Mouse (Mus musculus) C2C12 (cell line): ENCODE results near the gene Slc25a12. TPM values are rescaled to one million over a fixed set of nuclear protein-coding genes. Genes with fewer than 3 reads are reported as not detected.

Experiments
- H3K27me3 ChIP-seq: one replicate; pipeline ENCODE4 v1.6.1; 2011; ENCODE audit not compliant: control insufficient read depth, insufficient read depth, insufficient read length
- H3K36me3 ChIP-seq: one replicate; pipeline ENCODE4 v1.6.1; 2011; ENCODE audit not compliant: control insufficient read depth, insufficient read depth
- H3K4me3 ChIP-seq: one replicate; pipeline ENCODE4 v1.5.1; 2011; ENCODE audit warnings: mild to moderate bottlenecking, control low read depth; ENCODE audit not compliant: poor library complexity, insufficient read depth, severe bottlenecking
- H3K79me2 ChIP-seq: one replicate; pipeline ENCODE4 v1.6.1; 2011; ENCODE audit not compliant: control insufficient read depth, insufficient read depth
- H3K79me3 ChIP-seq: one replicate; pipeline ENCODE4 v1.6.1; 2011; ENCODE audit warnings: low read depth, control low read depth
- H3ac ChIP-seq: one replicate; pipeline ENCODE3; 2011; ENCODE audit warnings: low read depth; ENCODE audit not compliant: control insufficient read depth, insufficient read length
- CEBPB ChIP-seq: IDR thresholded peaks from one replicate; pipeline ENCODE4 v1.6.1; 2011; ENCODE audit warnings: low read depth, mild to moderate bottlenecking, control low read depth, moderate library complexity
- CTCF ChIP-seq: IDR thresholded peaks from one replicate; pipeline ENCODE4 v1.5.1; 2011; ENCODE audit not compliant: control insufficient read depth, insufficient read depth, insufficient read length
- FOSL1 ChIP-seq: IDR thresholded peaks from one replicate; pipeline ENCODE4 v1.8.0; 2011; ENCODE audit warnings: mild to moderate bottlenecking, low read length; ENCODE audit not compliant: poor library complexity, insufficient read depth, severe bottlenecking
- MAX ChIP-seq: IDR thresholded peaks from one replicate; pipeline ENCODE4 v1.6.1; 2011; ENCODE audit warnings: mild to moderate bottlenecking, control low read depth
- MYOD1 ChIP-seq: IDR thresholded peaks from one replicate; pipeline ENCODE4 v1.6.1; 2011; ENCODE audit warnings: low read depth; ENCODE audit not compliant: control insufficient read depth, insufficient read length
- MYOG ChIP-seq: IDR thresholded peaks from one replicate; pipeline ENCODE4 v1.6.1; 2011; ENCODE audit not compliant: control insufficient read depth, insufficient read length; ENCODE audit errors: extremely low read depth
- USF1 ChIP-seq: IDR thresholded peaks from one replicate; pipeline ENCODE4 v1.6.1; 2011; ENCODE audit warnings: low read depth, mild to moderate bottlenecking, control low read depth, moderate library complexity
- polyA plus RNA-seq: library from polyadenylated mRNA; unstranded; fragments of >200 nt; fragmentation: generic; extraction: Trizol; gene quantifications from one replicate; pipeline ENCODE4 v1.2.1, GENCODE M21; 2012; ENCODE audit warnings: missing spikeins

Gene Slc25a12
- polyA plus RNA-seq, 1 experiment, result 32.8 TPM

DNA sequence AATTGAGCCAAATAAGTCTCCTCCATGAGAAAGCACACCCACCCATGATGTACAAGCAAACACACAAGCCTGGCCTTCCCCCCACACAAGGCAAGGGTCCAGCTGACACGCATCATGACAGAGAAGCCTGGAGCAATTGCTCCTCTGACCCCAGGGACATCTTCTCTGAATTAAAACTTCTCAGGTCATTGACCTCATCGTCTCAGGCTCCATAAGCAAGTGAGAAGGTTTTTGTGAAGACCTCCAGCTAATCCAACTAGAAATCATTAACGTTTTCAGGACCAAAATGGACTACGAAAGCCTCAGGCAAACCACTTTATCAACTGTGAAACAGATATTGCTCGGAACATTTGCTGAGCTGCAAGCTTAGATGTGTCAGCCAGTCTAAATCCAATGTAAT, 76.0 kb downstream of the Slc25a12 start:
- Histone ChIP-seq H3ac (no peak overlapping the region), H3K4me3 (no peak overlapping the region), H3K79me2 (no peaks in the 10 kb centered on the region), H3K36me3 (no peaks in the 10 kb centered on the region), H3K79me3 (no peaks in the 10 kb centered on the region), H3K27me3 (no peaks in the 10 kb centered on the region)
- TF ChIP-seq MYOG (no peak), MYOD1 (no peak), FOSL1 (no peak), CEBPB (no peak), MAX (no peak), USF1 (no peak), CTCF (no peak)

DNA sequence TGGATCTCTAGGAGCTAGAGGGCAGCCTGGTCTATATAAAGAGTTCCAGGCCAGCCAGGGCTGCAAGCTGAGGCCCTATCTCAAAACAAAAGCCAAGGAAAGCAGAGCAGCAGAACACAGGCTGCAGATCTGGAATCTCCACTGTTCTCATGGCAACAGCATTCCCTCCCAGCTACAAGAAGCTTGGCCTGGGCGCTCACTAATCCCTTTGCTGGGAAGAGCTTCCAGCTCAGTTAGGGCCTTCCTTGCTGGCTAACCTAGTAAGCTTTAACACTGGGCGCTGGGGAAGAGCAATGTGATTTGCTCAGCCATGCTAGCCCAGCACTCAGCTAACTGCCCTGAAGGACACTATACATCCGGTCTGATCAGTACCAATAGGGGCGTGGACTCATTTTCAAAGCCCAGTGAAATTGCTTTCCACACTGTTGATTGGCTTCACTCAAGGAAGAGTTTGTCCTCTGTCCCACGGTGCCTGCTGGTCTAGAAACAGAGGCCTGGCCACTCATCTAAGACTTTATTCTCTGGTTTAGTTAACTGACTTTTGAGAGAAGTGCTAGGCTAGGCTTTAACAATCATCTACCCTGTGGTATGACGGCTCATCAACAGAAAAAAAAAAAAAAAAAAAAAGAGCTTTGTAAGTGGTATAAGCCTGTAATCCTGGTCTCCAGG, 77.3 kb downstream of the Slc25a12 start:
- Histone ChIP-seq H3K4me3 (no peak overlapping the region), H3K36me3 (no peaks in the 10 kb centered on the region), H3ac (no peak overlapping the region), H3K79me3 (no peaks in the 10 kb centered on the region), H3K79me2 (no peaks in the 10 kb centered on the region), H3K27me3 (no peaks in the 10 kb centered on the region)
- TF ChIP-seq MAX (no peak), USF1 (no peak), MYOD1 (no peak), FOSL1 (no peak), MYOG (no peak), CTCF (no peak), CEBPB (no peak)

DNA sequence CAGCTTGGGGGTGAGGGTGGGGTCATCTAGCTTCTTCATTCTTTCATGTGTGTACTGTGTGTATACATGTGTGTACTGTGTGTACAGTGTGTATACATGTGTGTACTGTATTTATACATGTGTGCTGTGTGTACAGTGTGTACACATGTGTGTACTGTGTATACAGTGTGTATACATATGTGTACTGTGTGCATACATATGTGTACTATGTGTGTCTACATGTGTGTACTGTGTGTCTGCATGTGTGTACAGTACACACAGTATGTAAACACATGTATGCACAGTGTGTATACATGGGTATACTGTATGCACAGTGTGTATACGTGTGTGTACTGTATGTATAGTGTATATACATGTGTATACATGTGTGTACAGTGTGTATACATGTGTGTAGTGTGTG, 85.6 kb downstream of the Slc25a12 start:
- H3K79me2 ChIP-seq, result no peaks in the 10 kb centered on the region
- no peaks in the 10 kb centered on the region for H3K27me3 ChIP-seq
- H3K36me3 ChIP-seq, result no peaks in the 10 kb centered on the region
- H3ac ChIP-seq, result no peak overlapping the region
- H3K4me3 ChIP-seq, result no peak overlapping the region
- TF ChIP-seq MAX (no peak), CTCF (no peak), FOSL1 (no peak), CEBPB (no peak), USF1 (no peak), MYOD1 (no peak), MYOG (no peak)
- H3K79me3 ChIP-seq, result no peaks in the 10 kb centered on the region

GRCm38 (mm10) chr2:71278791-71279775, 88.5 kb downstream of the Slc25a12 start:
- Histone ChIP-seq H3K79me2 (no peaks in the 10 kb centered on the region), H3K27me3 (no peaks in the 10 kb centered on the region), H3K79me3 (no peaks in the 10 kb centered on the region), H3ac (no peak overlapping the region), H3K36me3 (peaks cover 9% of the 10 kb centered on the region), H3K4me3 (no peak overlapping the region)
- no peak for TF ChIP-seq FOSL1
- no peak for TF ChIP-seq CEBPB
- no peak for TF ChIP-seq MYOG
- TF ChIP-seq USF1, result no peak
- TF ChIP-seq CTCF, result no peak
- TF ChIP-seq MYOD1, result no peak
- TF ChIP-seq MAX, result no peak

- Histone ChIP-seq H3K79me3 (no peaks in the 10 kb centered on the region), H3ac (no peak overlapping the region), H3K4me3 (no peak overlapping the region), H3K27me3 (no peaks in the 10 kb centered on the region), H3K79me2 (no peaks in the 10 kb centered on the region), H3K36me3 (peaks cover 9% of the 10 kb centered on the region)
- TF ChIP-seq CEBPB (no peak), MAX (no peak), FOSL1 (no peak), MYOG (no peak), CTCF (no peak), USF1 (no peak)
These were observed 91.8 kb downstream of the Slc25a12 start for GRCm38 (mm10) chr2:71275734-71276133.
